7 mouse cellular contexts compared by ENCODE assay signal in genomic region chr7:47131840-47132179, GRCm38 (mm10). TPM values are rescaled to one million over a fixed set of nuclear protein-coding genes. Genes with fewer than 3 reads are reported as not detected.
DNase-seq lines count a peak whose midpoint lies in the region; ATAC-seq and TF ChIP-seq lines count a peak whose summit lies in the region.

No protein-coding gene starts in this region.

- H3K9me3 ChIP-seq in neural tube, embryonic 11.5 days (ENCODE audit: control insufficient read depth, low read length) = no peaks in the 10 kb centered on the region
- H3K9me3 ChIP-seq in forebrain, embryonic 16.5 days (ENCODE audit: control insufficient read depth, low read length) = no peaks in the 10 kb centered on the region
- H3K9me3 ChIP-seq in liver, embryonic 12.5 days (replicated peaks) = no peaks in the 10 kb centered on the region
- no peaks in the 10 kb centered on the region for H3K9me3 ChIP-seq in stomach, postnatal 0 days (ENCODE audit: control insufficient read depth, low read length)

- H3K27ac ChIP-seq in neural tube, embryonic 11.5 days (ENCODE audit: low read depth, low read length) = peak overlapping the region; percentile 36; the same call in 1 of the 2 replicates
- H3K27ac ChIP-seq in forebrain, embryonic 16.5 days (ENCODE audit: low read length) = peak overlapping the region; percentile 52
- H3K27ac ChIP-seq in liver, embryonic 12.5 days = no peak overlapping the region
- H3K27ac ChIP-seq in stomach, postnatal 0 days (replicated peaks) = no peak overlapping the region

- peaks cover 31% of the 10 kb centered on the region for H3K27me3 ChIP-seq in neural tube, embryonic 11.5 days (ENCODE audit: control insufficient read depth, insufficient read depth, low read length)
- peaks cover 22% of the 10 kb centered on the region for H3K27me3 ChIP-seq in forebrain, embryonic 16.5 days (replicated peaks; ENCODE audit: control insufficient read depth, insufficient read depth, low read length)
- H3K27me3 ChIP-seq in liver, embryonic 12.5 days (replicated peaks) = peaks cover 65% of the 10 kb centered on the region
- peaks cover 3% of the 10 kb centered on the region for H3K27me3 ChIP-seq in stomach, postnatal 0 days (ENCODE audit: control insufficient read depth, insufficient read depth, low read length)

- peak; percentile 37 for ATAC-seq in neural tube, embryonic 11.5 days (ENCODE audit: insufficient read depth, low FRiP score, low TSS enrichment)
- ATAC-seq in forebrain, embryonic 16.5 days = peak; percentile 27
- ATAC-seq in liver, embryonic 12.5 days = no peak
- no peak for ATAC-seq in stomach, postnatal 0 days (ENCODE audit: low FRiP score, low TSS enrichment)

- peak; percentile 49 for DNase-seq in neural tube, embryonic 11.5 days (ENCODE audit: low spot score)
- DNase-seq in neural tube, embryonic 10.5 days (ENCODE audit: extremely low spot score, low spot score) = no peak
- no peak for DNase-seq in stomach, postnatal 0 days (ENCODE audit: low spot score)
- no peak for DNase-seq in frontal cortex, postnatal 14 days (ENCODE audit: low spot score in 2 of 2)
- DNase-seq in gastrocnemius, postnatal 4 days (ENCODE audit: low spot score in 2 of 2) = no peak

- WGBS in neural tube, embryonic 11.5 days = 3% methylated on average over 15 of the region's 15 CpGs
- WGBS in forebrain, embryonic 16.5 days = under 1% methylated on average over 15 of the region's 15 CpGs
- 4% methylated on average over 15 of the region's 15 CpGs for WGBS in liver, embryonic 12.5 days (ENCODE audit: insufficient replicate concordance)
- WGBS in stomach, postnatal 0 days = 5% methylated on average over 15 of the region's 15 CpGs

- H3K4me1 ChIP-seq in neural tube, embryonic 11.5 days (ENCODE audit: control insufficient read depth, insufficient read depth, low read length) = no peaks in the 10 kb centered on the region; the same call in 1 of the 2 replicates
- H3K4me1 ChIP-seq in forebrain, embryonic 16.5 days (replicated peaks; ENCODE audit: control insufficient read depth, insufficient read depth, low read length) = peaks cover 12% of the 10 kb centered on the region
- 0 out of 2 replicates have a peak, but pooled peaks cover 4% of the 10 kb centered on the region for H3K4me1 ChIP-seq in liver, embryonic 12.5 days
- H3K4me1 ChIP-seq in stomach, postnatal 0 days (replicated peaks; ENCODE audit: control insufficient read depth, insufficient read depth) = peaks cover 4% of the 10 kb centered on the region; the same call in 1 of the 2 replicates

- no peak for TF ChIP-seq CTCF in stomach, postnatal 0 days (IDR thresholded peaks at IDR 0.05; ENCODE audit: low read depth)

- TF ChIP-seq EP300 in stomach, postnatal 0 days (optimal IDR thresholded peaks at IDR 0.05) = no peak

- H3K36me3 ChIP-seq in neural tube, embryonic 11.5 days (ENCODE audit: control insufficient read depth, insufficient read depth, low read length) = no peaks in the 10 kb centered on the region
- H3K36me3 ChIP-seq in forebrain, embryonic 16.5 days (ENCODE audit: control insufficient read depth, insufficient read depth) = no peaks in the 10 kb centered on the region
- no peaks in the 10 kb centered on the region for H3K36me3 ChIP-seq in liver, embryonic 12.5 days
- no peaks in the 10 kb centered on the region for H3K36me3 ChIP-seq in stomach, postnatal 0 days (ENCODE audit: control insufficient read depth, insufficient read depth, low read length)

- peak overlapping the region; percentile 96 for H3K4me2 ChIP-seq in neural tube, embryonic 11.5 days (ENCODE audit: low read depth)
- H3K4me2 ChIP-seq in forebrain, embryonic 16.5 days (ENCODE audit: low read length) = peak overlapping the region; percentile 85
- peak overlapping the region; percentile 71 for H3K4me2 ChIP-seq in liver, embryonic 12.5 days
- peak overlapping the region; percentile 86 for H3K4me2 ChIP-seq in stomach, postnatal 0 days (replicated peaks; ENCODE audit: low read depth)

- H3K9ac ChIP-seq in neural tube, embryonic 11.5 days (ENCODE audit: low read length) = peak overlapping the region; percentile 78
- peak overlapping the region; percentile 73 for H3K9ac ChIP-seq in forebrain, embryonic 16.5 days (replicated peaks; ENCODE audit: low read depth, low read length)
- H3K9ac ChIP-seq in liver, embryonic 12.5 days = no peak overlapping the region
- H3K9ac ChIP-seq in stomach, postnatal 0 days (ENCODE audit: low read length) = peak overlapping the region; percentile 31; the same call in 1 of the 2 replicates

- peak overlapping the region; percentile 73 for H3K4me3 ChIP-seq in neural tube, embryonic 11.5 days (ENCODE audit: low read depth, low read length)
- peak overlapping the region; percentile 57 for H3K4me3 ChIP-seq in forebrain, embryonic 16.5 days (replicated peaks; ENCODE audit: low read length)
- H3K4me3 ChIP-seq in liver, embryonic 12.5 days = peak overlapping the region; percentile 51; the same call in 1 of the 2 replicates
- H3K4me3 ChIP-seq in stomach, postnatal 0 days (ENCODE audit: low read depth, low read length) = peak overlapping the region; percentile 44

RNA-seq across cellular contexts. Expression of gene Ptpn5, which starts 1.7 kb away (rescaled TPM):
- polyA plus RNA-seq in neural tube, embryonic 11.5 days (2014; fragmentation: Nextera tagmentation; extraction: Ambion mirVana) = 28.1 and 30.0 TPM in 2 replicates
- polyA plus RNA-seq in forebrain, embryonic 16.5 days (2015; fragmentation: Nextera tagmentation; extraction: Ambion mirVana) = 68.5 and 103 TPM in 2 replicates
- polyA plus RNA-seq in liver, embryonic 12.5 days (2016; fragmentation: Nextera tagmentation; extraction: Ambion mirVana) = 0.23 TPM in 1 of 2 replicates, not detected in the other
- polyA plus RNA-seq in stomach, postnatal 0 days (2015; fragmentation: Nextera tagmentation; extraction: Ambion mirVana) = 0.33 and 0.42 TPM in 2 replicates
- not detected for total RNA-seq in gastrocnemius, postnatal 4 days (2021)

Comparison
In these comparisons a context has a peak if more than half of its experiments do, and no peak if none do; other contexts are left out.
1. ATAC-seq: peak in neural tube, embryonic 11.5 days (single experiment) and forebrain, embryonic 16.5 days (single experiment); none in liver, embryonic 12.5 days (single experiment) and stomach, postnatal 0 days (single experiment).
2. H3K27ac ChIP-seq: peak in neural tube, embryonic 11.5 days (single experiment) and forebrain, embryonic 16.5 days (single experiment); none in liver, embryonic 12.5 days (single experiment) and stomach, postnatal 0 days (single experiment).
3. RNA of gene Ptpn5, which starts 1.7 kb away (polyA plus RNA-seq): 68.5 to 103 TPM in forebrain, embryonic 16.5 days and 28.1 to 30.0 TPM in neural tube, embryonic 11.5 days; 0.33 to 0.42 TPM in stomach, postnatal 0 days and 0.23 TPM in liver, embryonic 12.5 days; every median in the first group is over 10 times any median in the second.
4. Peak in every context shown above with its lines, with median percentiles within 50 percentile points of each other: H3K4me2 ChIP-seq and H3K4me3 ChIP-seq.